Mouse (Mus musculus): ENCODE data around the gene Tec.

Tec gene

GRCm38 (mm10) chr5:72852301-72852995 lies 15.8 kb downstream of the Tec start:
- DNase-seq = no peak

GRCm38 (mm10) chr5:72851674-72852098 lies 16.6 kb downstream of the Tec start:
- no peak for DNase-seq

GRCm38 (mm10) chr5:72850926-72851673 lies 17.2 kb downstream of the Tec start:
- no peak for DNase-seq

GRCm38 (mm10) chr5:72848889-72849435 lies 19.3 kb downstream of the Tec start:
- no peak for DNase-seq

- no peak for DNase-seq
Observed at GRCm38 (mm10) chr5:72846712-72847111, 21.6 kb downstream of the Tec start.

GRCm38 (mm10) chr5:72845928-72846630 lies 22.2 kb downstream of the Tec start:
- no peak for DNase-seq

DNA sequence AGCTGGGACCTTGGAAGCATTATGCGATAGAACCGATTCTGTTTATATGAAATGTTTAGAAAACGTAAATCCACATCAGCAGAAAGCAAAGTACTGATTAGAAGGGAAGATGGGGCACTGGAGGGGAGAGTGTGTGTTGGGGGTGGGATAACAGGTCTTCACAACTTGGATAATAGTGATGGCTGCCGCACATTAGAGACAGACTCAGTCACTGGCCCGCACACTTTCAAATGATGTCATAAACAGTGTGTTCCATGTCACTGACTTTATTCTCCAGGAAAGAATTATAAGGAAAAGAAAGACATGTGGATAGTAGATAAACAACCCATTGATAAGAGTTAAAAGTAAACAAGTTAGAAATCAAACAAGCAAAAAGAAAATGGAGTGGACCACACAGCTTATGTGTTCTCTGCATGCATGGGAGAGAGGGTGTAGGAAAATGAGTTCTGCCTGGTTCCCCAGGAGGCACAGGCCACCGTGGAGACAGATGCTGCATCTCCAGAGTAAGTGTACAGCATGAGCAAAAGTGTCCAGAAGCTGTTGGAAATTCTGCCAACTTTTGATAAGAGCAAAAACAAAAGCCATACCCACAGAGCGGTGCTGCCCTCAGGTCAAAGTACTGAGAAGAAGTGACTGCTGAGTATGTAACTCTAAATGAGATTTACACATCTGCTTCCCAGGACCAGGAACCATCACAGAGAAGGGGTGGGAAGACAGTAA lies 23.3 kb downstream of the Tec start:
- no peak for DNase-seq

DNA sequence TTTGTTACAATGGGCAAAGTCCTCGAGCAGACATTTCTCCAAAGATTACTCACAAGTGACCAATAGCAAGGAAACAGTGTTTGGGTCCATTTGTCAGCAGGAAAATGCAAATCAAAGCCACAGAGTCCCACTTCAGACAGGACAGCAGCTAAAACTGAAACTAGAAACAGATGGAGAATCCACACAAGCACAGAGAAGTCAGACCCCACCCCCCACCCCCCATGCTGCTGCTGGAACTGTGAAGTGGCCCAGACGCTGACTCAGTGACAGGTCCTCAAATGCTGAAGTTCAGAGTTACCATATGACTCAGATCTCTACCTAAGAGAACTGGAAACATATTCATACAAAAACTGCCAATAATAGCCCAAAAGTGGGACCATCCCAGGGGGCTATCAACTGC lies 24.0 kb downstream of the Tec start:
- DNase-seq = no peak

DNA sequence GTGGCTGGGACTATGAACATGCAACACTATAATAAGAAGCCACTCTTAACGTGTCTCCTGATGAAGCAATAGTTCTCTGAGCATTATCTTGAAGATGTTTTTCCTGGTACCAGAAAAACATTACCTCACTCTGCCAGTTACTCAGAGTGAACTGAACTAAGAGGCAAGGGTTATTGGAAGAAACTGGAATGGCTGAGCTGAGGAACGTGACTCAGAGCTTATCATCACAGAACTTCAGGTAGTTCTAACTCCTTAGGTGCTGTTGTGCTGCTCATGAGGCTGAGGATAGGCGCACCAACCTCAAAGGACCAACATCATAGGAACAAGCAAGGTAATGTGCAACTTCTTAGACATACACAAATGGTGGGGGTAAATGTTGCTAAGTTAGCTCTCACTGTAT lies 28.6 kb downstream of the Tec start:
- DNase-seq = no peak

- no peak for DNase-seq
Observed at GRCm38 (mm10) chr5:72838976-72839375, 29.3 kb downstream of the Tec start.

- no peak for DNase-seq
Observed at GRCm38 (mm10) chr5:72835656-72836055, 32.6 kb downstream of the Tec start.

GRCm38 (mm10) chr5:72832904-72833765 lies 35.1 kb downstream of the Tec start:
- DNase-seq = no peak

DNA sequence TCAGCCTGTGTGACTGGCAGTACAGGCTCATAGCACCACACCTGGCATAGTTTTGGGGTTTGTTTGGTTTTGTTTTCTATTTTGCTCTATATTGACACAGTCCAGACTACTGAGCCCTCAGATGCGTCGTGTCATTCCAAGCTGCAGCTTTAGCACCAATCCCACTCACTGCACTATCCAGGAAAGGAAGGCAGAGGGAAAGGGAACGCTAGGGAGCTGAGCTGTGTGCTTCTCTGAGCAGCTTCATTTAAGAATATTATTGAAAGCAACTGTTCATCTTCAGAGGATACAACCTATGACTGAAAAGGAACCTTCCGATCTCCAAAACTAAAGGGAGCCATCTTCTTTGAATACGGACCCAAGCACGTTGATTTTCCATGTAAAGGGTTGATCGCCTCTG lies 36.1 kb downstream of the Tec start:
- DNase-seq = no peak

DNA sequence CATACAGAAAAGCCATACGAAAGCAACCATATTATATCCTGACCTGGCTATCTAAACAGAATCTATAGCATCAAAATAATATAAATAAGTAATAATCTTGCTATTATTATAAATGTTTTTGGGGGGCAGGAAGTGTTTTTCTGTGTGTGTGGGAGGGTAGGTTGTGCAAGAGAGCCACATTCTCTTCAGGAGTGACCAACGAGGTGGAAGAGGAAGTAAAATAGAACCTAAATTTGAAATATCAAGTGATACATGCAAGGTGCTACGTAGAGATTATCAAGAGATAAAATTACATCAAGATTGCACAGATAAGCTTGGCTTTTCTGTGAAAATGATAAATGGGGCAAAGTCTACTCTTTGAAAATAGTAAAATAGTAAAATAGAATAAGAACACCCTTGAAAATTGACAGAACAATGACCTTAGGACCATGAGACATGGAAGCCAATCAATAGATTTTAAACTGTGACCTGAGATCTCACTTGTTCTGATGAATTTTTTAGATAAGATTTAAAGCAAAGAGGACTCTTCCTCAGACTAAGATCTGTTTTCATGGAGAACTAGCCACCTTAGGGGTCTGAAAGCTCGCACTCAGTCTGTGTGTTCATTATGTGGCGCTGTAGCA lies 37.2 kb downstream of the Tec start:
- DNase-seq = no peak

- no peak for DNase-seq
Observed at GRCm38 (mm10) chr5:72829506-72830067, 38.7 kb downstream of the Tec start.

- DNase-seq = no peak
Observed at GRCm38 (mm10) chr5:72828401-72828800, 39.9 kb downstream of the Tec start.

DNA sequence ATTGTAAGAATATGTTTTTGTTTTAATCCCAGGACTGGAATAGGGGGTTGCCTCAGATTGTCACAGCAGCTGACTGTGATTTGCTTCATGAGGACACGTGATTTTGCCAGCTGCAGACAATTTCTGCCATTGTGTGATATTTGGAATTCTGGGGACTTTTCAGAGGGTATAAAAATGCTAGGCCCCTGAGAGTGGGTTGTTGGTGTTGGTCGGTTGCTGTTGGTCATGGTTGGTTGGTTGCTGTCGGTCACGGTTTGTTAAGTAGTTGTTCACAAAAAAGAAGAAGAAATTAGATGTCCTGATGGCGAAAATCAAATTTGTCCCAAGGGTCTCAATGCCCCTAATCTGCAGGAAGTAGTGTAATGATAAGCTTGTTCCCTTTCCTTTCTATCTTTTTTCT lies 40.8 kb downstream of the Tec start:
- no peak for DNase-seq

- DNase-seq = no peak
Observed at GRCm38 (mm10) chr5:72826445-72826844, 41.8 kb downstream of the Tec start.

DNA sequence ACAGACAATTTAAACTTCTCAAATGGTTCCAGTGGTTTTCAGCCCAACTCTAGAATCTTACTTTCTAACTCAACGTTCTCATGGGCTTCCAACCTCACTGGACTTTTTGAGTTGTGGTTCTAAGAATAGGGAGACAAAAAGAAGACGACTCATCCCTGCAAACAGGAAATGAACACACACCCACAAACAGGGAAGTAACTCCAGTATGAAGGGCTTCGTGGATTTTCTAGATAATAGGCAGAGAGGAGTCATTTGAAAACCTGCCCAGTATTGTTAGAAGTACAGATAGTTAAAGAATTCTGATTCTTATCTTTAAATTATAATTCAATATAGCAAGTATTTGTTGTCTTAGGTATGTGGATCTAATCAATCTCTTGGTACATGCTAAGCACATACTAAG lies 47.6 kb downstream of the Tec start:
- no peak for DNase-seq

DNA sequence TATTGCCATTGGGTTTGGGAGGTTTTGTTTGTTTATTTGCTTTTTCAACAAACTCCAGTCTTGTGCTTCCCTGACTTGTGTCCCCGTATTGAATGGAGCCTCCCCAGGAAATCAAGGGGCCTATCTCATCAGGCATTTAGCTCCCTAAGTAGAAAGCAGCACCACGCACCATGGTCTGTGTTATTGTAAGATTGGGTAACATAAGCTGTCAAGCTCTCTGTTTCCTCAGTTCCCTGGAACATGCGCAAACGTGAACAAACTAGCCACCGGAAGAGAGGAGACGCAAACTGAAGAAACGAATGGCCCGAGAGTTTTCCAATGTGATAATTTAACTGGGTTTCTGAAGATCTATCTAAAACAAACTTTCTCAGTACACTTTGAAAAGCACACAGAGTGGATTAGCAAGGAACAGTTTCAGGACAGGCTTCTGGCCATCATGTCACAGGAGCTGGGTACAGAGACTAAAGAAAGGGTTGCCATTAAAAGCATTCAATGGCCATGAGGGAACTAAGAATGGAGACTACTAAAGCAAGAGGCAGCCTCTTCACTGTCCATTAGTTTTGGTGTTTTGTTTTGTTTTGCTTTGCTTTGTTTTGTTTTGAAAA lies 48.1 kb downstream of the Tec start:
- DNase-seq = no peak
